Mouse (Mus musculus) bone marrow, adult 2 months (tissue): ENCODE data around the gene Prkaa1. TPM values are rescaled to one million over a fixed set of nuclear protein-coding genes. Genes with fewer than 3 reads are reported as not detected.
A peak's percentile ranks its signal among the peaks of the same experiment; 100 is the strongest.

ENCODE experiments used
- H3K27ac ChIP-seq: fragments of 200-500 bp; 2 replicates; pipeline ENCODE4 v1.5.1; 2012; ENCODE audit warnings: low read depth, mild to moderate bottlenecking, control low read depth, inconsistent platforms, low read length; ENCODE audit not compliant: control insufficient read depth, poor library complexity, insufficient read depth
- H3K4me1 ChIP-seq: fragments of 200-500 bp; 2 replicates; pipeline ENCODE4 v1.6.1; 2011; ENCODE audit warnings: low read length; ENCODE audit not compliant: control insufficient read depth, insufficient read depth
- H3K4me3 ChIP-seq: fragments of 200-500 bp; replicated peaks from 2 replicates; pipeline ENCODE3; 2011; ENCODE audit warnings: mild to moderate bottlenecking, low read depth, low read length, control low read depth; ENCODE audit not compliant: control insufficient read depth
- CTCF ChIP-seq: fragments of 200-500 bp; IDR thresholded peaks from 2 replicates; pipeline ENCODE4 v1.5.1; 2011; ENCODE audit warnings: low read length, control low read depth; ENCODE audit not compliant: control insufficient read depth, insufficient read depth
- POLR2A ChIP-seq: fragments of 200-500 bp; IDR thresholded peaks from 2 replicates; pipeline ENCODE4 v1.6.1; 2011; ENCODE audit warnings: low read depth, mild to moderate bottlenecking, control low read depth, low read length, borderline replicate concordance; ENCODE audit not compliant: control insufficient read depth
- WGBS: fragments of 180-500 bp; shearing (Covaris S2); methylation state at CpG from one replicate; pipeline ENCODE4 v1.1.7; 2018; 5-methylcytosine and 5-hydroxymethylcytosine counted together
- polyA plus RNA-seq: library from polyadenylated mRNA; stranded (reverse); fragments of >200 nt; gene quantifications from 2 replicates; pipeline ENCODE4 v1.2.4, GENCODE M21; 2011; ENCODE audit warnings: low replicate concordance; ENCODE audit not compliant: missing spikeins, insufficient read depth, insufficient read length

Prkaa1 gene
- polyA plus RNA-seq, 1 experiment, result 9.1 TPM

- Histone ChIP-seq H3K4me3 (no peak overlapping the region), H3K4me1 (peaks cover 3% of the 10 kb centered on the region; the same call in 1 of the 2 replicates), H3K27ac (no peak overlapping the region; the same call in 1 of the 2 replicates)
- no peak for TF ChIP-seq POLR2A
- TF ChIP-seq CTCF, result no peak
- 58% methylated on average over 9 of the region's 9 CpGs for WGBS
These were observed 5.4 kb upstream of the Prkaa1 start for GRCm38 (mm10) chr15:5138021-5138856.

GRCm38 (mm10) chr15:5139366-5139765 is 4.3 kb upstream of the Prkaa1 start:
- peaks cover 3% of the 10 kb centered on the region; the same call in 1 of the 2 replicates for H3K4me1 ChIP-seq
- no peak overlapping the region for H3K4me3 ChIP-seq
- WGBS, result 61% methylated on average over 2 of the region's 2 CpGs
- TF ChIP-seq POLR2A (no peak), CTCF (no peak)
- peak overlapping the region; percentile 44; the same call in 1 of the 2 replicates for H3K27ac ChIP-seq

GRCm38 (mm10) chr15:5139863-5140262 is 3.8 kb upstream of the Prkaa1 start:
- Histone ChIP-seq H3K4me1 (peaks cover 3% of the 10 kb centered on the region; the same call in 1 of the 2 replicates), H3K27ac (peak overlapping the region; percentile 30; the same call in 1 of the 2 replicates)

GRCm38 (mm10) chr15:5140357-5140756 is 3.3 kb upstream of the Prkaa1 start:
- peak overlapping the region; percentile 41; the same call in 1 of the 2 replicates for H3K27ac ChIP-seq
- H3K4me1 ChIP-seq, result peaks cover 3% of the 10 kb centered on the region; the same call in 1 of the 2 replicates
- TF ChIP-seq CTCF, result no peak
- TF ChIP-seq POLR2A, result no peak
- H3K4me3 ChIP-seq, result no peak overlapping the region

More at GRCm38 (mm10) chr15:5139863-5140262, 3.8 kb upstream of the Prkaa1 start:
- no peak for TF ChIP-seq POLR2A
- TF ChIP-seq CTCF, result no peak
- no peak overlapping the region for H3K4me3 ChIP-seq
- 57% methylated on average over 7 of the region's 7 CpGs for WGBS

GRCm38 (mm10) chr15:5142047-5142446 is 1.6 kb upstream of the Prkaa1 start:
- TF ChIP-seq CTCF (no peak), POLR2A (no peak)
- H3K4me1 ChIP-seq, result peaks cover 3% of the 10 kb centered on the region; the same call in 1 of the 2 replicates
- no peak overlapping the region for H3K4me3 ChIP-seq
- H3K27ac ChIP-seq, result peak overlapping the region; percentile 14; the same call in 1 of the 2 replicates
- WGBS, result 39% methylated on average over 5 of the region's 5 CpGs

- no peak for TF ChIP-seq CTCF
- TF ChIP-seq POLR2A, result no peak
- Histone ChIP-seq H3K4me1 (peaks cover 3% of the 10 kb centered on the region; the same call in 1 of the 2 replicates), H3K4me3 (no peak overlapping the region), H3K27ac (no peak overlapping the region)
- WGBS, result 48% methylated on average over 5 of the region's 5 CpGs
These were observed 947 bp upstream of the Prkaa1 start for GRCm38 (mm10) chr15:5142714-5143113.

GRCm38 (mm10) chr15:5144021-5144778 is 539 bp downstream of the Prkaa1 start:
- Histone ChIP-seq H3K4me3 (peak overlapping the region; percentile 94), H3K4me1 (peaks cover 3% of the 10 kb centered on the region; the same call in 1 of the 2 replicates), H3K27ac (peak overlapping the region; percentile 89)
- under 1% methylated on average over 61 of the region's 61 CpGs for WGBS
- no peak for TF ChIP-seq CTCF
- TF ChIP-seq POLR2A, result no peak
